Mouse (Mus musculus) brain, embryonic 14.5 days (tissue): ENCODE results near the gene Slc25a21.

Experiments
- CTCF ChIP-seq: fragments of 200-500 bp; IDR thresholded peaks from 2 replicates; pipeline ENCODE4 v1.5.1; 2012; ENCODE audit warnings: inconsistent platforms, mild to moderate bottlenecking, moderate library complexity, borderline replicate concordance; ENCODE audit not compliant: insufficient read depth, insufficient read length; ENCODE audit errors: extremely low read depth
- POLR2A ChIP-seq: fragments of 200-500 bp; IDR thresholded peaks from 2 replicates; pipeline ENCODE4 v1.6.1; 2012; ENCODE audit warnings: mild to moderate bottlenecking, inconsistent platforms, borderline replicate concordance; ENCODE audit not compliant: poor library complexity, insufficient read depth, insufficient read length, severe bottlenecking; ENCODE audit errors: extremely low read depth

DNA sequence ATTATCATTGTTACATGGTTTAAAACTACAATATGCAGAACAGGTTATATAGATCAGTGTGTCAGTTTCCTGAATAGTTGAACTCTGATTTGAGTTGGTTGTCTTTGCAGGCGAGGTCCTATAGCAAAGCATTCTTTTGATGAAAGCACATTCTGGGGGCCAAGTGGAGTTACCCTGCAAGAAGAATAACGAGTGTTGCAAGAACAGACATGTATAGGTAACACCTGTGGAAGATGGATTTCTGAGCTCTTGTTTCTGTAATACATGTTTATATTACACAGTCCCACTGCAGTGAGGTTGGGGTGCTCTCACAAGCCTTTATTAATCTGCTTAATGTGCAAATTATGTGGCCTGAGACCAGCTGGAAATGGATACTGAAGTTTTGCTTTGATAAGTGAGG, 375.1 kb downstream of the Slc25a21 start:
- TF ChIP-seq CTCF (no peak), POLR2A (no peak)
